Mouse (Mus musculus): ENCODE measurements around the gene Rad51c. TPM values are rescaled to one million over a fixed set of nuclear protein-coding genes. Genes with fewer than 3 reads are reported as not detected.
"Not testable (repeated sequence)": the region's sequence is repeated elsewhere in the genome, so short reads cannot be mapped to it uniquely, and the experiment has no call there.

The Rad51c gene
- 2.5 and 3.1 TPM in 2 replicates for polyA plus RNA-seq (2012; rRNA removed)

DNA sequence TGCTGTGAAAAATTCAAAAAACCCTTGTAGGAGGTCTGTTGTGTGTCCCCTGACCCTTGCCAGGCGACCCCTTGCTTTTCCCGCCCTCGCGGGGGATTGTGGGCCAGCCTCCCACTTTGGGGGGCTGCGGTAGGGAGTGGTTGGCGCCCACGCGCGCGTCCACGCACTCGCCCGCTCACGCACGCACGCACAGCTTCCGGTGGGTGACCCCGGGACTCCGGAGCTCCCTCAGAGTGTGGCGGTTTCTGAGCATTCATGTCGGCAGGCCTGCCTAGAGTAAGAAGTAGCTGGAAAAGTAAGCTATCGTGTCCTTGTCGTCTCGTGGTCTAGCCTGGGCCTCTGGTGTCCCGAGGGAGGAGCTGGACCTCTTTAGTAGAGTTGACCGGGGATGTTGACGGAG is at the start of gene Rad51c, which contains the start of gene Tex14:
Rad51c (minus strand) TSS at position 79 of the 400 bp plus-strand sequence.
Tex14 (plus strand) TSS at position 190 of the 400 bp plus-strand sequence.
- Histone ChIP-seq H3K4me3 (ENCODE audit: control insufficient read depth, insufficient read depth, low read length) (peak within 1 kb of the TSS; percentile 54), H3K27ac (ENCODE audit: control insufficient read depth, insufficient read depth, low read length) (peak within 1 kb of the TSS; percentile 61), H3K4me1 (replicated peaks; ENCODE audit: control insufficient read depth, insufficient read depth, low read length) (peaks cover 5% of the 10 kb centered on the region), H3K27me3 (ENCODE audit: control insufficient read depth, insufficient read depth, low read length) (no peaks in the 10 kb centered on the region), H3K36me3 (ENCODE audit: control insufficient read depth, insufficient read depth, low read length) (no peaks in the 10 kb centered on the region)
- no peak for TF ChIP-seq CTCF (IDR thresholded peaks at IDR 0.05; ENCODE audit: borderline replicate concordance, control insufficient read depth, extremely low read depth, insufficient read depth, low read length, poor library complexity)
- TF ChIP-seq POLR2A (IDR thresholded peaks at IDR 0.05; ENCODE audit: control insufficient read depth, extremely low read depth, insufficient read depth, low read length, poor library complexity), result no peak
- WGBS, result 92% methylated on average over 27 of the region's 27 CpGs
- DNase-seq, result peak; percentile 31

DNA sequence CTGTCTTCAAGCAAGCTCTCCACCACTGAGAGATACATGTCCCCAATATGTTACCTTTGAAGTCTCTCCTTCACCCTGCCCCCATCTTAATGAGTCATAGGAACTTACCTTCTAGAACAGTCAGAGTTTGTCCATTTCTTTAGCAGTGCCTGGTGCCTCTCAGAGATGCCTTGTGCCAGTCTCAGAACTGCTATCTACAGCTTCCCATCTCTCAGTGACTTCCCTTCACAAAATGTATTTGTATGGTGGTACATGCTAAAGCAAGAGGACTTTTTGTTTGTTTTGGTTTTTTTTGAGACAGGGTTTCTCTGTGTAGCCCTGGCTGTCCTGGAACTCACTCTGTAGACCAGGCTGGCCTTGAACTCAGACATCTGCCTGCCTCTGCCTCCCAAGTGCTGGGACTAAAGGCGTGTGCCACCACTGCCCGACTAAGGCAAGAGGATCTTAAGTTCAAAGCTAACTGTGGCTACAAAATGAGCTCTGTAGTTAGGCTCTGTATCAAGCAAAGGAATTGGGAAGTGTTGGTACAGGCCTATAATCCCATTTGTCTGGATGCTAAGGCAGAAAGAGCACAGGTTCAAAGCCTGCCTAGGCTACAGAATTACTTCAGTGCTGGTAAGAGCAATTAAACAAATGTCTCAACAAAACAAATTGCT is 49.4 kb upstream of the Rad51c start:
- Histone ChIP-seq H3K36me3 (ENCODE audit: control insufficient read depth, insufficient read depth, low read length) (no peaks in the 10 kb centered on the region), H3K4me3 (ENCODE audit: control insufficient read depth, insufficient read depth, low read length) (no peak overlapping the region), H3K4me1 (replicated peaks; ENCODE audit: control insufficient read depth, insufficient read depth, low read length) (peaks cover 5% of the 10 kb centered on the region), H3K27me3 (ENCODE audit: control insufficient read depth, insufficient read depth, low read length) (no peaks in the 10 kb centered on the region), H3K27ac (ENCODE audit: control insufficient read depth, insufficient read depth, low read length) (no peak overlapping the region)
- TF ChIP-seq POLR2A (IDR thresholded peaks at IDR 0.05; ENCODE audit: control insufficient read depth, extremely low read depth, insufficient read depth, low read length, poor library complexity) (no peak), CTCF (IDR thresholded peaks at IDR 0.05; ENCODE audit: borderline replicate concordance, control insufficient read depth, extremely low read depth, insufficient read depth, low read length, poor library complexity) (no peak)
- DNase-seq, result no peak
- 88% methylated on average over 2 of the region's 2 CpGs for WGBS

DNA sequence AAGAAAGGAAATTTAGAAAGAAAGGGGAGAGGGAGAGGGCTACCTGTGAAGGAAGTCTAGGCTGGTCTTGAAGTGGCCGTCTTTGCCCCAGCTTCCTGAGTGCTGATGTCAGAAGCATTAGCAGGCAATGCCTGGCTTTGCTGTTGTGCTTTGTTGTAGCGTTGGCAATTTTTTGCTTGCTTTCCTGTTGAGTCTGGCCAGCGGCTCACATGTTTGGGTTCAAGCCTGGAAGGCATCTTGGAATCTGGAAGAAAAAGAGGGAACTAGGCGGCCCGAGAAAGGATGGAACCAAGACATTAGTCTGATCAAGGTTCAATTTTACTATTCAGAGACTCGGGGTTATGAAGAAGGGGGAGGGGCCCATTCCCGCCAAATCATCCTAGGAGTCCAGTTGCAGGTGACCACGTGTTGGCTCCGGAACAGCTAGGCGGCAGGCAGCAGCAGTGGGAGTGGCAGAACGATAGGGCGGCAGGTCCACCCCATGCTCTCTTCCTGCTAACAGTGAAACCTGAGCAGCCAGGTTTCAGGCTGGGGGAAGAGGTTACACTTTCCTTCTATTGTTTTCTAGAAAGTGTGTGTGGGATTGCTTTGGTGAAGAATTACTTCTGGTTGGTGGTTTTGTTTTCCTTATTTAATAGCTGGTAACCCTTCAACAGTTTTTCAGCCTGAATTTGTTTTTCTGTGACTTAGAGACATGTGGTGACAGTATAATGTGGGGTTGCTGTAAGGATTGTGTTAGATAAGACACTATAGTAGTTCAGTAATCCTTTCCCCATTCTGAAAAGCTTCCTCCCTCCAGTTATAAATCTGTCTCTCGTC is 48.7 kb upstream of the Rad51c start:
- TF ChIP-seq CTCF (IDR thresholded peaks at IDR 0.05; ENCODE audit: borderline replicate concordance, control insufficient read depth, extremely low read depth, insufficient read depth, low read length, poor library complexity) (no peak), POLR2A (IDR thresholded peaks at IDR 0.05; ENCODE audit: control insufficient read depth, extremely low read depth, insufficient read depth, low read length, poor library complexity) (no peak)
- Histone ChIP-seq H3K27me3 (ENCODE audit: control insufficient read depth, insufficient read depth, low read length) (no peaks in the 10 kb centered on the region), H3K4me1 (replicated peaks; ENCODE audit: control insufficient read depth, insufficient read depth, low read length) (peaks cover 5% of the 10 kb centered on the region), H3K4me3 (ENCODE audit: control insufficient read depth, insufficient read depth, low read length) (no peak overlapping the region), H3K27ac (ENCODE audit: control insufficient read depth, insufficient read depth, low read length) (no peak overlapping the region), H3K36me3 (ENCODE audit: control insufficient read depth, insufficient read depth, low read length) (no peaks in the 10 kb centered on the region)
- WGBS, result 18% methylated on average over 13 of the region's 13 CpGs
- DNase-seq, result no peak

DNA sequence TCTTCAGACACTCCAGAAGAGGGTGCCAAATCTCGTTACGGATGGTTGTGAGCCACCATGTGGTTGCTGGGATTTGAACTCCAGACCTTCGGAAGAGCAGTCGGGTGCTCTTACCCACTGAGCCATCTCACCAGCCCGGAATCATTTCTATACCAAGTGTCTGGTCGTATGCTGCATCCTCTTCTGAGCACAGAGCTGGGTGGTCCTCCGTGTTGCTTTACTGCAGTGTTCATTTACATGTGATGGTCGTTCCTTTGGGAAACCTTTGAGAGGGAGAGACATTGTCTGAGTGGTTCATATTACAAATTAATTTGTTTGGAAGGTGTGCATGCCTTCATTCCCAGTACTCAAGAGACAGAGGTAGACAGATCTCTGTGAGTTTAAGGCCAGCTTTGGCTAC is 48.0 kb upstream of the Rad51c start:
- H3K4me3 ChIP-seq (ENCODE audit: control insufficient read depth, insufficient read depth, low read length); H3K4me1 ChIP-seq (replicated peaks; ENCODE audit: control insufficient read depth, insufficient read depth, low read length); H3K27ac ChIP-seq (ENCODE audit: control insufficient read depth, insufficient read depth, low read length); DNase-seq; H3K27me3 ChIP-seq (ENCODE audit: control insufficient read depth, insufficient read depth, low read length); H3K36me3 ChIP-seq (ENCODE audit: control insufficient read depth, insufficient read depth, low read length): not testable (repeated sequence)
- 86% methylated on average over 8 of the region's 8 CpGs for WGBS

DNA sequence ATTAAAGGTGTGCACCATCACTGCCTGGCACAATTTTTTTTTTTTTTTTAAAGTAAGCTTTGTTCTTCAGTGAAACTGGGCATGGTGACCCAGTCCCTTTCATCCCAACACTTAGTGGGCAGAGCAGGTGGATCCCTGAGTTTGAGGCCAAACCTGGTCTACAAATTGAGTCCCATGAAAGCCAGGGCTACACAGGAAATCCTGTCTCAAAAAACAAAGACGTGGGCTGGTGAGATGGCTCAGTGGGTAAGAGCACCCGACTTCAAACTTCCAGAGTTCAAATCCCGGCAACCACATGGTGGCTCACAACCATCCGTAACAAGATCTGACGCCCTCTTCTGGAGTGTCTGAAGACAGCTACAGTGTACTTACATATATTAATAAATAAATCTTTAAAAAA is 45.1 kb upstream of the Rad51c start:
- whole genome bisulfite sequencing, result 36% methylated on average over 5 of the region's 5 CpGs
- H3K27me3 ChIP-seq (ENCODE audit: control insufficient read depth, insufficient read depth, low read length); H3K36me3 ChIP-seq (ENCODE audit: control insufficient read depth, insufficient read depth, low read length); H3K4me1 ChIP-seq (replicated peaks; ENCODE audit: control insufficient read depth, insufficient read depth, low read length); DNase-seq; H3K4me3 ChIP-seq (ENCODE audit: control insufficient read depth, insufficient read depth, low read length); H3K27ac ChIP-seq (ENCODE audit: control insufficient read depth, insufficient read depth, low read length): not testable (repeated sequence)

DNA sequence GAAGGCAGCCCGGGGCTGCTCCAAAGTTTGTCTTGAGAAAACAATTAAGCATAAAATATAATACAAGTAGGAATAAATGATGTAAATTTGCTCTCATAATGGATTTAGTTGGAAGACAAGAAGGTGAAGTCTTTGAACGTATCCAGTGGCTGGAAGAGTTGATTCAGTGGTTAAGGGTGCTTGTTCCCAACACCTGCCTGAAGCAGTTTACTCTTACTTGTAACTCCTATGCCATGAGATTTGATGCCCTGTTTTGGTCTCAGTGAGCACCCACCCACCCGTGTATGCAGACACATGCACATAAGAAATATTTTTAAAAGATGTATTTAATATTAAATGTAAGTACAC is 44.4 kb upstream of the Rad51c start:
- no peak for DNase-seq
- Histone ChIP-seq H3K36me3 (ENCODE audit: control insufficient read depth, insufficient read depth, low read length) (no peaks in the 10 kb centered on the region), H3K27ac (ENCODE audit: control insufficient read depth, insufficient read depth, low read length) (no peak overlapping the region), H3K4me3 (ENCODE audit: control insufficient read depth, insufficient read depth, low read length) (no peak overlapping the region), H3K27me3 (ENCODE audit: control insufficient read depth, insufficient read depth, low read length) (no peaks in the 10 kb centered on the region), H3K4me1 (replicated peaks; ENCODE audit: control insufficient read depth, insufficient read depth, low read length) (peaks cover 8% of the 10 kb centered on the region)
- TF ChIP-seq POLR2A (IDR thresholded peaks at IDR 0.05; ENCODE audit: control insufficient read depth, extremely low read depth, insufficient read depth, low read length, poor library complexity) (no peak), CTCF (IDR thresholded peaks at IDR 0.05; ENCODE audit: borderline replicate concordance, control insufficient read depth, extremely low read depth, insufficient read depth, low read length, poor library complexity) (no peak)
- WGBS, result 4% methylated on average over 3 of the region's 3 CpGs
